Mouse (Mus musculus) C2C12 (cell line): ENCODE data around the gene Smad9. TPM values are rescaled to one million over a fixed set of nuclear protein-coding genes. Genes with fewer than 3 reads are reported as not detected.

Experiments used
- H3K27me3 ChIP-seq: one replicate; pipeline ENCODE4 v1.6.1; 2011; ENCODE audit not compliant: control insufficient read depth, insufficient read depth, insufficient read length
- H3K36me3 ChIP-seq: one replicate; pipeline ENCODE4 v1.6.1; 2011; ENCODE audit not compliant: control insufficient read depth, insufficient read depth
- H3K4me3 ChIP-seq: one replicate; pipeline ENCODE4 v1.5.1; 2011; ENCODE audit warnings: mild to moderate bottlenecking, control low read depth; ENCODE audit not compliant: poor library complexity, insufficient read depth, severe bottlenecking
- H3K79me2 ChIP-seq: one replicate; pipeline ENCODE4 v1.6.1; 2011; ENCODE audit not compliant: control insufficient read depth, insufficient read depth
- H3K79me3 ChIP-seq: one replicate; pipeline ENCODE4 v1.6.1; 2011; ENCODE audit warnings: low read depth, control low read depth
- H3ac ChIP-seq: one replicate; pipeline ENCODE3; 2011; ENCODE audit warnings: low read depth; ENCODE audit not compliant: control insufficient read depth, insufficient read length
- CEBPB ChIP-seq: IDR thresholded peaks from one replicate; pipeline ENCODE4 v1.6.1; 2011; ENCODE audit warnings: low read depth, mild to moderate bottlenecking, control low read depth, moderate library complexity
- CTCF ChIP-seq: IDR thresholded peaks from one replicate; pipeline ENCODE4 v1.5.1; 2011; ENCODE audit not compliant: control insufficient read depth, insufficient read depth, insufficient read length
- FOSL1 ChIP-seq: IDR thresholded peaks from one replicate; pipeline ENCODE4 v1.8.0; 2011; ENCODE audit warnings: mild to moderate bottlenecking, low read length; ENCODE audit not compliant: poor library complexity, insufficient read depth, severe bottlenecking
- MAX ChIP-seq: IDR thresholded peaks from one replicate; pipeline ENCODE4 v1.6.1; 2011; ENCODE audit warnings: mild to moderate bottlenecking, control low read depth
- MYOD1 ChIP-seq: IDR thresholded peaks from one replicate; pipeline ENCODE4 v1.6.1; 2011; ENCODE audit warnings: low read depth; ENCODE audit not compliant: control insufficient read depth, insufficient read length
- MYOG ChIP-seq: IDR thresholded peaks from one replicate; pipeline ENCODE4 v1.6.1; 2011; ENCODE audit not compliant: control insufficient read depth, insufficient read length; ENCODE audit errors: extremely low read depth
- USF1 ChIP-seq: IDR thresholded peaks from one replicate; pipeline ENCODE4 v1.6.1; 2011; ENCODE audit warnings: low read depth, mild to moderate bottlenecking, control low read depth, moderate library complexity
- polyA plus RNA-seq: library from polyadenylated mRNA; unstranded; fragments of >200 nt; fragmentation: generic; extraction: Trizol; gene quantifications from one replicate; pipeline ENCODE4 v1.2.1, GENCODE M21; 2012; ENCODE audit warnings: missing spikeins

Smad9 gene
- polyA plus RNA-seq, 1 experiment = 2.5 TPM

- peak overlapping the region; percentile 72 for H3ac ChIP-seq
These were observed 51.8 kb downstream of the Smad9 start for GRCm38 (mm10) chr3:54807061-54807661.

GRCm38 (mm10) chr3:54807666-54808217 lies 52.4 kb downstream of the Smad9 start, which contains the start of gene Rfxap:
TSS of gene Rfxap (minus strand) at chr3:54807791.
- Histone ChIP-seq H3K4me3 (peak within 1 kb of the TSS; percentile 66), H3ac (peak within 1 kb of the TSS; percentile 72), H3K27me3 (no peaks in the 10 kb centered on the region), H3K36me3 (peaks cover 14% of the 10 kb centered on the region), H3K79me3 (peaks cover 6% of the 10 kb centered on the region), H3K79me2 (peaks cover 20% of the 10 kb centered on the region)
- peak; percentile 20 for TF ChIP-seq MAX
- no peak for TF ChIP-seq CTCF

More at GRCm38 (mm10) chr3:54807061-54807661, 51.8 kb downstream of the Smad9 start:
- H3K79me2 ChIP-seq = peaks cover 20% of the 10 kb centered on the region
- no peaks in the 10 kb centered on the region for H3K27me3 ChIP-seq
- H3K4me3 ChIP-seq = peak overlapping the region; percentile 66
- no peak for TF ChIP-seq MAX
- no peak for TF ChIP-seq MYOG
- no peak for TF ChIP-seq CEBPB
- no peak for TF ChIP-seq FOSL1
- TF ChIP-seq MYOD1 = no peak
- TF ChIP-seq CTCF = no peak
- no peak for TF ChIP-seq USF1
- peaks cover 6% of the 10 kb centered on the region for H3K79me3 ChIP-seq
- H3K36me3 ChIP-seq = peaks cover 14% of the 10 kb centered on the region

- Histone ChIP-seq H3K79me3 (peaks cover 6% of the 10 kb centered on the region), H3K36me3 (peaks cover 12% of the 10 kb centered on the region)
- TF ChIP-seq FOSL1 (no peak), MYOG (no peak), CEBPB (no peak), CTCF (no peak), USF1 (no peak), MAX (no peak), MYOD1 (no peak)
These were observed 53.7 kb downstream of the Smad9 start for GRCm38 (mm10) chr3:54809111-54809510.

GRCm38 (mm10) chr3:54811616-54812015 lies 56.2 kb downstream of the Smad9 start:
- TF ChIP-seq MYOD1 (no peak), FOSL1 (no peak), USF1 (no peak), CTCF (no peak)
- peaks cover 10% of the 10 kb centered on the region for H3K79me2 ChIP-seq

More at GRCm38 (mm10) chr3:54809111-54809510, 53.7 kb downstream of the Smad9 start:
- Histone ChIP-seq H3K4me3 (no peak overlapping the region), H3ac (no peak overlapping the region), H3K27me3 (no peaks in the 10 kb centered on the region), H3K79me2 (peaks cover 20% of the 10 kb centered on the region)

GRCm38 (mm10) chr3:54813418-54813988 lies 58.1 kb downstream of the Smad9 start:
- no peak for TF ChIP-seq MAX
- TF ChIP-seq MYOG = no peak
- TF ChIP-seq USF1 = no peak
- no peak for TF ChIP-seq MYOD1
- no peak for TF ChIP-seq CEBPB
- no peak for TF ChIP-seq FOSL1
- TF ChIP-seq CTCF = no peak
- Histone ChIP-seq H3ac (no peak overlapping the region), H3K36me3 (no peaks in the 10 kb centered on the region)

More at GRCm38 (mm10) chr3:54811616-54812015, 56.2 kb downstream of the Smad9 start:
- Histone ChIP-seq H3K4me3 (no peak overlapping the region), H3ac (no peak overlapping the region), H3K79me3 (peaks cover 4% of the 10 kb centered on the region), H3K27me3 (no peaks in the 10 kb centered on the region), H3K36me3 (no peaks in the 10 kb centered on the region)

More at GRCm38 (mm10) chr3:54813418-54813988, 58.1 kb downstream of the Smad9 start:
- no peaks in the 10 kb centered on the region for H3K79me3 ChIP-seq
- no peaks in the 10 kb centered on the region for H3K27me3 ChIP-seq
- H3K79me2 ChIP-seq = no peaks in the 10 kb centered on the region
- H3K4me3 ChIP-seq = no peak overlapping the region
